Mouse (Mus musculus): ENCODE data around the gene Gm29106.
"Not testable (repeated sequence)": the region's sequence is repeated elsewhere in the genome, so short reads cannot be mapped to it uniquely, and the experiment has no call there.

Gene Gm29106

DNA sequence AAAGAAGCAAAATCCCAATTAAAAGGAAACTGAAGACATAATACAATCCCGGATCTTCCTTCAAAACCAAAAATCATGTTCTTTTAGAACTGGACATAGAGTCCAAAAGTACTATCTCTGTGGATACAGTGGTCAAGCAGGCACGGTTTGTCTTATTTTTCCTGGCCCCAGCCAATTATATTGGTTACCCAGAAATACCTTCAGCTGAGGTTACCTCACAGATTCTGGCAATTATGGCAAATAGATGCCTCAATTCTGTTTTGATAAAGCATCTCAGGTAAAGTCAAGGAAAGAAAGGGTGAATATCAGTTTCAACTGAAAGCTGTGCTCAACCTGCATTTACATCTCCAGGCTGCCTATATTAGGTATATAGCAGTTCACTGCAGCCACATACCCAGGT lies at the start of gene Gm29106:
Gene Gm29106, plus strand, starts transcription at position 301 of the 400 bp plus-strand sequence.
- DNase-seq = not testable (repeated sequence)

DNA sequence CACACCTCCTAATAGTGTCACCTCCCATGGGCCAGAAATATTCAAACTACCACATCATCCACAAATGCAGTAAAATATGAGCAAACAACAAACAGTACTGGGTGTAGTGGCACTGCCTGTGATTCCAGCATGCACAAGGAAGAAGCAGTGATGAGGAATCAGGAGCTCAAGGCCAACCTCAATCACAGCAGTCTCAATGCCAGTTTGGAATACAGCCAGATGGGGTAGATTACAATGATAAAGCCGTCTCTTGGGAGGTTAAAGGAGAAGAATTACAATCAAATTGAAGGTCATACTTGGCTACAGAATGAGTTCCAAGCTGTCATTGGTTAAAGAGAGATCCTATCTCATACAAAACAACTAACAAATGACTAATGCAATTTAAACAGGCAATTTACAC lies 52.2 kb downstream of the Gm29106 start:
- DNase-seq = no peak

DNA sequence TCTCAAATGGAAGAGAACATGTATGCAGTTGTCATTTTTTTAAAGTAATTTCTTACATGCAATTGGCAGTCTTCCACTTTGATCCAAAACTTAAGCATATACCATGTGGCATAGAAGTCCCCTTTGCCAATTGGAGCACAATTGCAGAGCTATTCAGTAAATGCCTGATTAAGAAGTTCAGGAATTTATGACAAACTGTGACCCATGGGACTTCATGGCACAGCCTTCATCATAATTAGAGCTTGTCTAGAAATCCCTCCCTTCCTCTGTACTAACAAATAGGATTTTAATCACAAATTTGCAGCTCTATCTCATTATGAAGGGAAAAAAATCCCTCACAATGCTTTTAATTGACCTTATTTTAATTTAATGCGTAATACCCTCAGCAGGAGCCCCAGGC lies 59.7 kb downstream of the Gm29106 start:
- DNase-seq = no peak
